Mouse (Mus musculus) right cerebral cortex, postnatal 36 days (tissue): ENCODE data around the gene Hand2.

ENCODE experiments used
- DNase-seq, 2 experiments: peaks; one replicate each; pipeline ENCODE4 v3.0.0; 2022; ENCODE audit warnings: low spot score in 2 of 2, mixed read lengths in 1 of 2

The Hand2 gene

DNA sequence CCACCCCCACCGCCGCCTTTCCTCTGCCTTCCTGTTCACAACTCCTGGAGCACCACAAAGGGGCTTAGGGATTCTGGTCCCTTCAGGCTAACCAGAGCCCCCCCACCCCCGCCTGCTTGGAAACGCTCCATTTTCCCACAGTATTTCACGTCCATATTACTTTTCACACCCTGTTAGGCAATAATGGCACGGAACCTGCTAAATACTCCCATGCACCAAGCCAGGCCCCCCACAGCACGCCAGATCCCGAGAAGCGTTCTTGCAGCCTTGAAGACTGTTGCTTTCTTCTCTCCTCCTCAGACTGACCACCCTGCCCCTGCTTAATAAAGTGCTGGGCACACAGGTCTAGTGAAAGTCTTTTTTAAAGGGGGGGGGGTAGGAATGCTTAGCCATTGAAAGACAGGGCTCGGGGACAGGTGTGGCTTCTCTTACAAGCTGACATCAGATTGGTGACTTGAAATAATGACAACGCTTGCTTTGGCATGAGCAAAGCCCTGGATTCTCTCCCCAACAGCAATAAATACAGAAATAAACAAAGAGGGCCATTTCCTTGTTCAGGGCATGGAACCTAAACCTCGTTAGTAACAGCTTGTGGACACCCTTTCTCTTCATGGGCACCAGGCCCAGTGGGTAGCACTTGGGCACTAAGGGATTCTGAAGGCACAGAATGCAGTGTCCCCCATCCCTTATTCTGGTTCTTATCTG is 21.8 kb downstream of the Hand2 start:
- DNase-seq = no peak

- no peak for DNase-seq
Observed at GRCm38 (mm10) chr8:57343731-57344315, 23.0 kb downstream of the Hand2 start.

GRCm38 (mm10) chr8:57344956-57345870 is 24.4 kb downstream of the Hand2 start:
- DNase-seq = no peak

GRCm38 (mm10) chr8:57346371-57346770 is 25.6 kb downstream of the Hand2 start:
- DNase-seq = no peak

GRCm38 (mm10) chr8:57347141-57347540 is 26.4 kb downstream of the Hand2 start:
- no peak for DNase-seq

- no peak for DNase-seq
Observed at GRCm38 (mm10) chr8:57348251-57348650, 27.5 kb downstream of the Hand2 start.

- DNase-seq = no peak
Observed at GRCm38 (mm10) chr8:57348866-57349520, 28.2 kb downstream of the Hand2 start.

DNA sequence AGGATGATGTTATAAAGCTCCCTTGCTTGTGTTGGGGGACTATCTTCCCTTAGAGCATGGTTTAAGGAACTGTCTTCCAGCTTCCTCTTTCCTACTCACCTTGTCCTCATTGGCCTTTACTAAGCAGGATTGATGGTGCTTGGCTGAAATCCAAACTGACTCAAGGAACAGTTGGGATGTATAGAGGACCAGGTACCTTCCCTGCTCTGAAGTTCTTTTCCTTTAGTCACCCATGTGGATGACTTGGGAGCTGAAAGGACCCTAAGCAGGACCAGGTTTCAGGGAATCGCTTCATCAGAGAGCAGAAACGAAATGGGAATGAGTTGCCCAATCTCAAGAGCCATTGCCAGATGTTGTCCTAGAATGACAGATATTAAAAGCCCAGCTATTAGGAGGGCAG is 31.1 kb downstream of the Hand2 start:
- no peak for DNase-seq

GRCm38 (mm10) chr8:57353346-57354305 is 32.8 kb downstream of the Hand2 start:
- DNase-seq = no peak

DNA sequence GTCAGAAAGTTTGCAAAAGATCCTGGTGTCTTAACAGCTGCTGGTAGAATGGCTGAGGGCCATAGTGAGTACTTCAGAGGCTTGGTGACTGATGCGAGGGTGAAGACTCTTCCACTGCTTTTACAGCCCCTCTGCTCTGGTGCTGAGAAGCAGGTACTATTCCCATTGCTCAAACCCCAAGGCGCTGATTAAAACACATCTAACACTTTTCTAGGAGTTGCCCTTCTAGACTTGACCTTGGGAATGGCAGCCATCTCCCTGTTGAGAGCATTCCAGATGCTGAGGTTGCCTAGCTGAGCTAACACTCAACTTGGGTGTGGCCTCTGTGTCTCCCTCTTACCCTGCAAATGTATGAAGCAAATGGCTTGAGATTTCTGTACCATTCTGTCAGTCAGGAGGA is 34.1 kb downstream of the Hand2 start:
- no peak for DNase-seq

- DNase-seq = no peak
Observed at GRCm38 (mm10) chr8:57356529-57357325, 35.9 kb downstream of the Hand2 start.

DNA sequence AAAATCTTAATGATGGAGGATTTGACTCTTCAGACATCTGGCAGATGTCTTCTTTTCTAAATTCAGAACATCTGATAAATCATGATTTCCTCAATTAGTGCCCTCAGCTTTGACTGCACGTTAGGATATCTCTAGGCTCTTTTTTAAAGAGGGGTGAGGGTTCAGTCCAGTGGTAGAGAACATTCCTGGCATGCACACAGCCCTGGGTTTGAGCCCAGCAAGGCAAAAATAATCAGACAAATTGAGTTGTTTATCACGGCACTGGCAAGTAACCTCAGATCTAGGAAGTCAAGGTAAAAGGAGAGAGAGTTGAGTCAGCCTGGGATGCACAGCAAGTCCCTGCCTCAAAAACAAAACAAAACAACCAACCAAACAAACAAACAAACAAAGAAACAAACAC is 39.7 kb downstream of the Hand2 start:
- no peak for DNase-seq

- no peak for DNase-seq
Observed at GRCm38 (mm10) chr8:57361003-57361805, 40.4 kb downstream of the Hand2 start.

DNA sequence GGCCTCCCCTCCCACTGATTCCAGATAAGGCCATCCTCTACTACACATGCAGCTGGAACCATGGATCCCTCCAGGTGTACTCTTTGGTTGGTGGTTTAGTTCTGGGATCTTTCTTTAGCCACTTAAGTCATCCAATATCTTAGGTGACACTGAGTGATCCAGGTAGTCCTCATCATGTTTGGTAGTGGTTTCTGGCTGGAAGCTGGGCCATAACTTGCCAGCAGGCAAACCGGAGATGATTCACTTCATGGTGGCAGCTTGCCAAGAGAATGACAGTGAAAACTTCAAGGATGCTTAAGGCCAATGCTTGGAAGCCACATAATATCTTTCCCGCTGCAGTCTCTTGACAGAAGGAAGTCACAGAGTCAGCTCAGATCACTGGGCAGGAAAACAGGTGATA is 42.1 kb downstream of the Hand2 start:
- no peak for DNase-seq

GRCm38 (mm10) chr8:57374044-57374443 is 53.3 kb downstream of the Hand2 start:
- DNase-seq = no peak
